Mouse (Mus musculus) myocyte (in vitro differentiated cells): Measurements from ENCODE around the gene Adk.

Experiments used
- CEBPB ChIP-seq: IDR thresholded peaks from 2 replicates; pipeline ENCODE4 v1.6.1; 2011; ENCODE audit warnings: mild to moderate bottlenecking, moderate library complexity; ENCODE audit not compliant: poor library complexity, insufficient read depth, severe bottlenecking
- E2F4 ChIP-seq: IDR thresholded peaks from one replicate; pipeline ENCODE4 v1.6.1; 2011; ENCODE audit warnings: mild to moderate bottlenecking, control low read depth, moderate library complexity; ENCODE audit not compliant: insufficient read depth
- MAX ChIP-seq: IDR thresholded peaks from one replicate; pipeline ENCODE4 v1.6.1; 2011; ENCODE audit warnings: low read depth, mild to moderate bottlenecking, control low read depth
- POLR2A ChIP-seq: IDR thresholded peaks from one replicate; pipeline ENCODE4 v1.6.1; 2011; ENCODE audit warnings: low read depth, mild to moderate bottlenecking, control low read depth, moderate library complexity; ENCODE audit not compliant: insufficient read length
- POLR2AphosphoS2 ChIP-seq: IDR thresholded peaks from one replicate; pipeline ENCODE4 v1.6.1; 2011; ENCODE audit warnings: low read depth, control low read depth; ENCODE audit not compliant: insufficient read length
- REST ChIP-seq: IDR thresholded peaks from one replicate; pipeline ENCODE4 v1.6.1; 2011; ENCODE audit warnings: mild to moderate bottlenecking, control low read depth, moderate library complexity; ENCODE audit not compliant: insufficient read depth, insufficient read length
- SRF ChIP-seq: IDR thresholded peaks from one replicate; pipeline ENCODE4 v1.6.1; 2011; ENCODE audit warnings: low read depth; ENCODE audit not compliant: control insufficient read depth, insufficient read length
- TCF12 ChIP-seq: IDR thresholded peaks from one replicate; pipeline ENCODE4 v1.6.1; 2011; ENCODE audit warnings: mild to moderate bottlenecking, control low read depth; ENCODE audit not compliant: poor library complexity, insufficient read depth, severe bottlenecking
- USF1 ChIP-seq: IDR thresholded peaks from one replicate; pipeline ENCODE4 v1.6.1; 2011; ENCODE audit warnings: low read depth, mild to moderate bottlenecking, control low read depth, moderate library complexity

DNA sequence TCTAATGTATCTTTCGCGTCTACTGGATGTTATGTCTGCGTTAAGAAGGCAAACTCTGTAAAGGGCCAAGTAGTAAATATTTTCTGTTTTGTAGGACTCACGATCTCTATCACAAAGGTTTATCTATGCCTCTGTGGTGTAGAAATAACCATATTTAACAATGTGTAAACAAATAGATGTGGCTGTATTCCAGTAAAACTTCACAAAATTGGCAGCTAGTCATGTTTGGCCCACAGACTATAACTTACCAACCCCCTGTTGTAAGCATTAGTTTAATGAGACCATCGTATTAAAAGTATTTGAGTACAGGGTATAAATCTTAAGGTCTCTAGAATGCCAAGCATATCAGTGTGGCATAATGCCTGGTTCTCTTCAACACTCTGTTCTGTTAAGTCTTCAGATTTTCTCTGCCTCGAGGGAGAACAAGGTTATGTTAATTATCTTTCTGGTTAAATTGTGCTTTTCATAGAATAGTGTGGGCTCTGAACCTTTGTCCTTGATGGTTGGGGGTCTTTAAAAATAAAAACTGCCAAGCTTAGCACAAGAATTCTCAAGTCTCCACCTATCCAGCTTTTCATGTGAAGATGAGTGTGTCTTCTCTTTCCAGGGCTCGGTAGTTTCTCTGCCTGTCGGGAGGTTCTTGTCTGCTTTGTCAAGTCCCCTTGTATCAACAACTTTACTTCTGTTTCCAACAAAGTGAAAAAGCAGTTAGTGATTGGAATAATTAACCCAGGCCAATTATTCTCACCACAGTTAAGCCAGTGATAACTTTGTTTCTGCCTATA is 350.4 kb downstream of the Adk start:
- TF ChIP-seq POLR2A (no peak), USF1 (no peak), POLR2AphosphoS2 (no peak), SRF (no peak), TCF12 (no peak), CEBPB (no peak), MAX (no peak), E2F4 (no peak), REST (no peak)
